Mouse (Mus musculus): ENCODE measurements around the gene Elmo3. TPM values are rescaled to one million over a fixed set of nuclear protein-coding genes. Genes with fewer than 3 reads are reported as not detected.
A peak's percentile ranks its signal among the peaks of the same experiment; 100 is the strongest.

Gene Elmo3
- total and polyA plus RNA-seq, 3 experiments = 1.3 to 2.9 TPM; not detected in 1

DNA sequence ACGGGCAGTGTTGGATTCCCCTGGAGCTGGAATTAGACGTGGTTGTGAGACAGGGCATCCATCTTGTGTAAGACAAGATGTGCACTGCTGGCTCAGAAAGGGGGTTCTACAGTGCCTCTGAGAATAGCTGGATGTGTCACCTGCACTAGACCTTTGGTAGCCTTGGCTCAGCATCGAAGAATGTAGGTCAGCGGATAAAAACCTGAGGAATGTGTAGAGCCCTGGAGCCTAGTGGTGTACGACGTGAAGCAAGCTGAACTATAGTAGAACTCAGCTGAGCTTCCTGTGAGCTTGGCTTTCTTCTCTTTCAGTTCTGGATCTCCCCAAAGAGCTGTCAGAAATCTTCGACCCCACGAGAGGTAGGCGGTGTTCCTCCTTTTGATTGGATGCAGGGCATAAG is 1.5 kb upstream of the Elmo3 start:
- TF ChIP-seq ZNF384 (IDR thresholded peaks at IDR 0.05; ENCODE audit: low read depth, low read length) (no peak), MYC (IDR thresholded peaks at IDR 0.05; ENCODE audit: low read depth, low read length) (no peak), ZKSCAN1 (IDR thresholded peaks at IDR 0.05; ENCODE audit: low read depth, low read length) (no peak), TBP (IDR thresholded peaks at IDR 0.05; ENCODE audit: low read depth, low read length) (no peak), MAZ (IDR thresholded peaks at IDR 0.05; ENCODE audit: low read depth, low read length) (no peak), ZC3H11A (IDR thresholded peaks at IDR 0.05; ENCODE audit: low read depth, low read length) (no peak), MXI1 (IDR thresholded peaks at IDR 0.05; ENCODE audit: low read depth, low read length) (no peak), SMC3 (IDR thresholded peaks at IDR 0.05; ENCODE audit: low read depth, low read length) (no peak), ELF1 (IDR thresholded peaks at IDR 0.05; ENCODE audit: low read depth, low read length) (no peak), POLR2AphosphoS5 (IDR thresholded peaks at IDR 0.05; ENCODE audit: borderline replicate concordance, low read depth, low read length) (no peak; the same call in 1 of the 2 replicates)
- Histone ChIP-seq H3K4me3 (ENCODE audit: control insufficient read depth in 1 of 2, insufficient read depth in 1 of 2, low read depth in 2 of 2, low read length in 2 of 2) (no peak overlapping the region), H3K36me3 (ENCODE audit: control insufficient read depth in 1 of 2, insufficient read depth in 2 of 2, low read length in 2 of 2) (peaks cover 18 to 47% of the 10 kb centered on the region in 2 experiments), H3K9me3 (replicated peaks; ENCODE audit: insufficient read depth, low read length) (no peaks in the 10 kb centered on the region), H3K27me3 (ENCODE audit: control insufficient read depth in 1 of 2, insufficient read depth in 2 of 2, low read length in 2 of 2) (no peaks in the 10 kb centered on the region), H3K79me2 (ENCODE audit: control insufficient read depth, insufficient read depth, low read length, poor library complexity) (peaks cover 20% of the 10 kb centered on the region), H3K9ac (ENCODE audit: control insufficient read depth, low read depth, low read length, poor library complexity, severe bottlenecking) (no peak overlapping the region), H3K27ac (ENCODE audit: control insufficient read depth, low read depth, low read length) (peak overlapping the region; percentile 12; the same call in 1 of the 2 replicates), H3K4me1 (ENCODE audit: control insufficient read depth in 1 of 2, insufficient read depth in 2 of 2, low read length in 2 of 2) (peaks cover 9 to 39% of the 10 kb centered on the region in 2 experiments)
- DNase-seq (ENCODE audit: low read depth, low spot score) = no peak

DNA sequence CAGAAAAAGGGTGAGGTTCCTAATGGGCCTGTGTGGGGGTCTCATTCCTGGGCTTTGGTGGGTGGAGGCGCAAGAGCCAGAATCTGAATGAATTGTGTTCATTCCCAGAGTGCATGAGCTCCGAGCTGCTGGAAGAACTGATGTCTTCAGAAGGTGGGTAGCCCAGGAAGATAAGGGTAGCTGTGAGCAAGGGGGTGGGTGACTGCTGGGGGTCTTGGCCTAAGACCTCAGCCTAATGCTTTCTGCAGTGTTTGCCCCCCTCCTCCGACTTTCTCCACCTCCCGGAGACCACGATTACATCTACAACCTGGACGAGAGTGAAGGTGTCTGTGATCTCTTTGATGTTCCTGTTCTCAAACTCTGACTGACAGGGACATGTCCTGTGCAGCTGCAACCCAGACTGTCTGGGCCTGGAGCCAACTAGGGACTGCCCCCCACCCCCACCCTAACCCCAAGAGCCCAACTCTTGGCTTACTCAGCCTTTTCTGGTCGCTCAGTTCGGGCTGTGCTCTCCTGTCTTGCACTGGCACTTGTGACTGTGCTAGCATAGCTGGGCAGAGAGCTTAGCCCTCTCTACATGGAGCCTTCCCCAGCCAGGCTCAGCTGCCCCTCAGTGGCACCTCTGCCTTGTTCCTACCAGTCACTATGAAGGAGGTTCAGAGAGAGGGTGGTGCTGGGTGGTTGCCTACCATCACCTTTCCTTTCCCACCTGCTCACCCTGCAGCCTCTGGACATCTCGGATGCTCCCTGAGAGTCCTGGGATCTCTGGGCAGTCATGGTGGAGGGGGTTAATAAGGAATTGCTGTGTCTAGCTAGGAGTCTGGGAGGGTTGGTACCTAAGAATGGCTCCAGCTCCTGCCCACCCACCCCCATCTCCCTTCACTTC is 833 bp upstream of the Elmo3 start:
- Histone ChIP-seq H3K27ac (ENCODE audit: control insufficient read depth, low read depth, low read length) (peak overlapping the region; percentile 34), H3K9me3 (replicated peaks; ENCODE audit: insufficient read depth, low read length) (no peaks in the 10 kb centered on the region), H3K4me1 (ENCODE audit: control insufficient read depth in 1 of 2, insufficient read depth in 2 of 2, low read length in 2 of 2) (peaks cover 7 to 37% of the 10 kb centered on the region in 2 experiments), H3K27me3 (ENCODE audit: control insufficient read depth in 1 of 2, insufficient read depth in 2 of 2, low read length in 2 of 2) (no peaks in the 10 kb centered on the region), H3K79me2 (ENCODE audit: control insufficient read depth, insufficient read depth, low read length, poor library complexity) (peaks cover 14% of the 10 kb centered on the region), H3K36me3 (ENCODE audit: control insufficient read depth in 1 of 2, insufficient read depth in 2 of 2, low read length in 2 of 2) (peaks cover 18 to 41% of the 10 kb centered on the region in 2 experiments), H3K9ac (ENCODE audit: control insufficient read depth, low read depth, low read length, poor library complexity, severe bottlenecking) (no peak overlapping the region), H3K4me3 (ENCODE audit: control insufficient read depth in 1 of 2, insufficient read depth in 1 of 2, low read depth in 2 of 2, low read length in 2 of 2) (no peak overlapping the region)
- peak; percentile 84 for DNase-seq (ENCODE audit: low read depth, low spot score)
- TF ChIP-seq CTCF (IDR thresholded peaks at IDR 0.05 in 2 of 3, conservative IDR thresholded peaks at IDR 0.05 in 1 of 3; ENCODE audit: control insufficient read depth in 1 of 3, insufficient read depth in 1 of 3, low read depth in 2 of 3, low read length in 3 of 3, poor library complexity in 1 of 3, severe bottlenecking in 1 of 3) = no peak
- TF ChIP-seq ZNF384 (IDR thresholded peaks at IDR 0.05; ENCODE audit: low read depth, low read length) = no peak
- peak; percentile 83; the same call in 1 of the 2 replicates for TF ChIP-seq POLR2AphosphoS2 (IDR thresholded peaks at IDR 0.05; ENCODE audit: low read length)
- peak; percentile 68 for TF ChIP-seq TCF12 (IDR thresholded peaks at IDR 0.05; ENCODE audit: low read depth, low read length)
- no peak for TF ChIP-seq KAT2A (conservative IDR thresholded peaks at IDR 0.05; ENCODE audit: low read depth, low read length)
- TF ChIP-seq ETS1 (IDR thresholded peaks at IDR 0.05; ENCODE audit: low read depth, low read length) = peak; percentile 67
- 0 out of 2 replicates have a peak, but pooled peaks have one; percentile 32 for TF ChIP-seq CHD2 (IDR thresholded peaks at IDR 0.05; ENCODE audit: low read length)
- no peak for TF ChIP-seq HCFC1 (IDR thresholded peaks at IDR 0.05; ENCODE audit: low read depth, low read length)
- no peak for TF ChIP-seq ZKSCAN1 (IDR thresholded peaks at IDR 0.05; ENCODE audit: low read depth, low read length)
- peak in 1 of 2 experiments; percentile 27; a peak in 1 of 4 replicates for TF ChIP-seq POLR2A (IDR thresholded peaks at IDR 0.05; ENCODE audit: control insufficient read depth in 1 of 2, insufficient read depth in 1 of 2, low read depth in 1 of 2, low read length in 2 of 2, poor library complexity in 1 of 2)
- TF ChIP-seq MXI1 (IDR thresholded peaks at IDR 0.05; ENCODE audit: low read depth, low read length) = no peak
- TF ChIP-seq BHLHE40 (IDR thresholded peaks at IDR 0.05; ENCODE audit: borderline replicate concordance, low read depth, low read length) = no peak
- TF ChIP-seq MYB (IDR thresholded peaks at IDR 0.05; ENCODE audit: low read depth, low read length) = no peak
- TF ChIP-seq RAD21 (IDR thresholded peaks at IDR 0.05; ENCODE audit: low read depth, low read length) = no peak
- TF ChIP-seq USF2 (IDR thresholded peaks at IDR 0.05; ENCODE audit: borderline replicate concordance in 1 of 2, insufficient read depth in 1 of 2, low read depth in 1 of 2, low read length in 2 of 2) = no peak
- no peak for TF ChIP-seq USF1 (IDR thresholded peaks at IDR 0.05; ENCODE audit: low read depth, low read length)
- TF ChIP-seq RCOR1 (IDR thresholded peaks at IDR 0.05; ENCODE audit: low read depth, low read length) = no peak
- no peak for TF ChIP-seq ELF1 (IDR thresholded peaks at IDR 0.05; ENCODE audit: low read depth, low read length)
- 0 out of 2 replicates have a peak, but pooled peaks have one; percentile 33 for TF ChIP-seq POLR2AphosphoS5 (IDR thresholded peaks at IDR 0.05; ENCODE audit: borderline replicate concordance, low read depth, low read length)
- TF ChIP-seq TBP (IDR thresholded peaks at IDR 0.05; ENCODE audit: low read depth, low read length) = 0 out of 2 replicates have a peak, but pooled peaks have one; percentile 11
- TF ChIP-seq MAX (IDR thresholded peaks at IDR 0.05; ENCODE audit: low read length) = no peak
- TF ChIP-seq MAZ (IDR thresholded peaks at IDR 0.05; ENCODE audit: low read depth, low read length) = peak; percentile 58; the same call in 1 of the 2 replicates
- no peak for TF ChIP-seq UBTF (IDR thresholded peaks at IDR 0.05; ENCODE audit: borderline replicate concordance, insufficient read depth, low read depth, low read length)
- no peak for TF ChIP-seq NELFE (IDR thresholded peaks at IDR 0.05; ENCODE audit: low read depth, low read length)
- TF ChIP-seq GATA1 (IDR thresholded peaks at IDR 0.05; ENCODE audit: low read depth, low read length) = no peak

Measured in MEL (cell line).